Mouse (Mus musculus): ENCODE data around the gene Ppif.

DNA sequence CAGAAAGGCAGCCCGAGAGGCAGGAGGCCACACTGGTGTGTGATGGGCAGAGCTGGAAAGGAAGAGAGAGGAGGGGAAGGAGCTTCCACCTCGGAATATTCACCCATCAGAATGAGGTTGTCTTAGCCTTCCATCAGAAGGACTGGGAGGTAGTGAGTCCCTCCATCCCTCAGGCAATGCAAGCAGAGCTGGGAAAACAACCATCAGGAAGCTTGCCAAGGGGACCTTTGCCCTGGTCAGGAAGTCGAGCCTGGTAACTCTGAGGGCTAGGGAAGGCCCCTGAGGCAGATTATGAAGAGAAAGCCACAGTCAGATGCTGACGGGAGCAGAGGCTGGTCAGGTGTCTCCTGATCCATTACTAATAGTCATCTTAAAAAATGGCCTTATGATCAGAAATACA is 31.7 kb downstream of the Ppif start:
- no peak for TF ChIP-seq HCFC1 (IDR thresholded peaks at IDR 0.05; ENCODE audit: borderline replicate concordance, insufficient read depth, low read length)
- no peak for TF ChIP-seq ZNF384 (IDR thresholded peaks at IDR 0.05; ENCODE audit: low read depth, low read length)
- TF ChIP-seq CHD2 (IDR thresholded peaks at IDR 0.05; ENCODE audit: low read depth, low read length): no peak
- no peak for TF ChIP-seq ZC3H11A (IDR thresholded peaks at IDR 0.05; ENCODE audit: borderline replicate concordance, low read depth, low read length)
- TF ChIP-seq MAFK (IDR thresholded peaks at IDR 0.05; ENCODE audit: insufficient read depth, low read depth, low read length): no peak

All from ES-E14 (cell line).